Mouse (Mus musculus): ENCODE measurements around the gene Miox.

The Miox gene

DNA sequence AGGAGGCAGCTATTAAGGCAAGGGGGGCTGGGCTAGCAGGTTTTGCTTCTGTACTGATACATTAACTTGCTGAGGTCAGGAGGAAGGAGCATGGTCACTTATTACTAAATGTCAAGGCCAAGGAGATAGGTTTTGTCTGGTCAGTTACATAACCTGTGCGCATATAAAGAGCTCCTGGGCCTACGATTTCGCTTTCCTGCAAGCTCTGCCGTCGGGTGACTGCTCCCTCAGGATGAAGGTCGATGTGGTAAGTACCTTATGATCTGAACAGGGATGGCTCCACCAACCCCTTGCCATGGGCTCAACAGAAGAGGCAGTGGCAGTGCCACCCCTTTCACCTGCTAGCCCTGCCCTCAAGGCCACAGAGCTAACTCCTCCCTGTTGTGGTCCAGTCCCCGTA, at the start of gene Miox:
Miox (plus strand) TSS at position 128 of the 400 bp plus-strand sequence.
- DNase-seq (ENCODE audit: low spot score), result no peak

DNA sequence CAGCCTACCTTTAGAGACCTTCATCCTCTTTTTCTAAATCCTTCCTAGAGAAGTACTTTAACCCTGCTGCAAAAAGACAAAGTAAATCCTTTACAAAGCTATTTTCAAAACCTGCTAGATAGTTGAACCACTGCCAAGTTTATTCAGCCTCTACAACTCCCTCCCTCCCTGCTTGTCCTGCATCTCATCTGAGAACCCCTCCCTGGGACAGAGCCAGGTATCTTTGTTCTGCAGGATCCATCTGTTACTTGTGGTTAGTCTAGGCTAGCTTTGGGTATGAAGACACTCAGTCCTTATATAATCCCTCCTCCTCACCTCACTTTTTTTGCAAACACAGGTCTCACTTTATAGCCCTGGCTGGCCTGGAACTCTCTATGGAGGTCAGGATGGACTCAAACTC, 49.2 kb upstream of the Miox start:
- DNase-seq (ENCODE audit: low spot score), result no peak

- no peak for DNase-seq (ENCODE audit: low spot score)
Observed at GRCm38 (mm10) chr15:89285478-89285877, 48.7 kb upstream of the Miox start.

DNA sequence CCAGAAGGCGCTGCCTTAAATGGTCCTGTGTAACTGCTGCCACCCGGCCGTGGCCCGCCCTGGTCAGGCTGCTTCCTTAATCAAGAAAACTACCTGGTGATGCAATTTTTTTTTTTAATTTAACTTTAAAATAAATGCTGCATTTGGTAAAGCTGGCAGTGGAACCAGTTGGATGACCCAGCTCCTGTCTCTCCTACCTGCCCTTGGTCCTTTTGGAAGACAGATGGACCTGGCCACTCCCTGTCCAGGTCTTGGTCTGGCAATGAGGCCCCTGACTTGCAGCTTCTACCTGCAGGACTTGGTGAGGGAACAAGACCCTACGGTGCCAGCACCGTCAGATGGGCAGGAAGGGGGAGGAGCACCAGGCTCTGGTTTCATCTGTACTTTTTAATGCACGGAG, 48.1 kb upstream of the Miox start:
- DNase-seq (ENCODE audit: low spot score), result no peak

GRCm38 (mm10) chr15:89286582-89286981, 47.6 kb upstream of the Miox start:
- DNase-seq (ENCODE audit: low spot score), result no peak

DNA sequence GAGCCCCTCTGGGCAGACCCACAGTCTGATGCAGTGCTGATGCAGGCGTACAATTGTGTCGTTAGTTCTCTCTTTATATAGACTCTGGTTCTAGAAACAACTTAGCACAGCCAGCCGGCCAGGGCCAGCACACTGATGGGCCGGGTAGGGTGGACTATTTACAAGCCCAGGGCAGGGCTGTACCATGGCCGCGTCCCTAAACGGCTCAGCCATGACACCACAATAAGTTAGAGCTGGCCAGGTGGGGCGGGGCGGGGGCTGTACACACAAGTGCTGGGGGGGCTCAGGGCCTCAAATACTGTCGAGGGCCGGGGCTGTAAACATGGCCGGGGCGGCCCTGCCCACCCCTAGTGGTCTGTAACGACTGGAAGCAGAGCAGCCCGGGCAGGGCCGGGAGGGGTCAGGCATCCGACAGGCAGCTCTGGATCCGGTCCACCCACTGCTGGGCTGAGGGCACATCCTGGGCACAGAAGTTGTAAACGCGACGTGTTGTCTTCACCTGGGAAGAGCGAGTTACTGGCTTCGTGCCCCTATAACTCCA, 45.9 kb upstream of the Miox start:
- no peak for DNase-seq (ENCODE audit: low spot score)

- no peak for DNase-seq (ENCODE audit: low spot score)
Observed at GRCm38 (mm10) chr15:89289455-89289854, 44.7 kb upstream of the Miox start.

DNA sequence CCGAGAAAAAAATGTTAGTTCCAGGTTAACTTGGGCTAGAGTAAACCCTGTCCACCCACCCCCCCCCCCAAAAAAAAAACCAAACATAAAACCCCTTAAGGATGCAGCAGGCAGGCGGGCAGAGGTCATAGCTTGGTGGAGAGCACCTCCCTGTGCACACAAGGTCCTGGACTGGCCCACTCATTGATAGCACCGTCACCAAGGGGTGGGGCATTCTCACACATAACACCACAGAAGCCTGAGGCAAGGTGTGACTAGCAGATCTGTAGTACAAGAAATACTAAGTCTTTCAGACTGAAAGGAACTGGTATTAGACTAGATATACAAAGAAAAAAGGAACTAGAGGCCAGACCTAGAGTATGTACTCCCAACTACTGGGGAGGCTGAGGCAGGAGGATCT, 42.7 kb upstream of the Miox start:
- no peak for DNase-seq (ENCODE audit: low spot score)

DNA sequence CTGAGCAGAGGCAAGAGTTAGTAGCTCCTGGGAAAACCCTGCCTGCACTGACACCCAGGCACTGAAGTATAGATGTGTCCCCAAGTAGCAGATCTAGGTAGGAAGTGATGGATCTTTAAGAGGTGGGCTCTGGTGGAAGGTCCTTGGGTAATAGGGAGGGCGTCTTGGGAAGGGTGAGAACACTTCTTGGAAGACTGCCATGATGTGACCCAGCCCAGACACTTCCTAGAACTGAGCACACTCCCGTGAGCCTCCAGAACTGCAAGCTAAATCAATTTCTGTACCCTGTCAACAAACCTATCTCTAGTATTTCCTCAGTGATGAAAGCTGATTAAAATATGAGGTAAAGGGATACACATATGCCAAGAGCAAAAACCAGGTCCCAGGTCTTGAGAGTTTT, 41.4 kb upstream of the Miox start:
- DNase-seq (ENCODE audit: low spot score), result no peak

GRCm38 (mm10) chr15:89293778-89294177, 40.4 kb upstream of the Miox start:
- DNase-seq (ENCODE audit: low spot score), result no peak

DNA sequence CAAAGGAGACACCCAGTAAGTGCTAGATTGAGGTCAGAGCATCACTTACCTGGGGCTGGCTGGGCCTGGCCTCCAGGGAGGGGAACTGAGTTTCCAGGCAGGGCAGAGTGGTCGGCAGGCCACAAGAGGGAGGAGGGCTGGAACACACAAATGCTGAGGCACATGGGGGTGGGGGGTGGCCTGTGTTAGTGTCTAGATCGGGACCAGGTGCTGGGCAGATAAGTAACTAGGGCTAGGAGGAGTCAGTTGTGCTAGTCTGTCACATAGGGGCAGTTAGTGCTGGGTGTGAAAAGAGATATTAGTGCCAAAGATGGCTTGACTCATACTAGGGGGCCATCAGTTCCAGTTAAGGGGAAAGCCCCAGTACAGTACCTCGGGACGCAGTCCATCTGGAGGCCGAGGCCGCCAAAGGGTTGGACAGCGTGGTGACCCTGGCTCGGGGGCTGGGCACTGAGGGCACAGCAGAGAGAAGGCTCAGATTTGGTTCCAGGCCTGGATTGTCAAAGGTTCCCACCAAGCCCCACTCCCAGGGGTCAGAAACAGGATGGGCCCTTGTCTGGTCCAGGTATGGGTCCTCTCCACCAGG, 38.5 kb upstream of the Miox start:
- no peak for DNase-seq (ENCODE audit: low spot score)

DNA sequence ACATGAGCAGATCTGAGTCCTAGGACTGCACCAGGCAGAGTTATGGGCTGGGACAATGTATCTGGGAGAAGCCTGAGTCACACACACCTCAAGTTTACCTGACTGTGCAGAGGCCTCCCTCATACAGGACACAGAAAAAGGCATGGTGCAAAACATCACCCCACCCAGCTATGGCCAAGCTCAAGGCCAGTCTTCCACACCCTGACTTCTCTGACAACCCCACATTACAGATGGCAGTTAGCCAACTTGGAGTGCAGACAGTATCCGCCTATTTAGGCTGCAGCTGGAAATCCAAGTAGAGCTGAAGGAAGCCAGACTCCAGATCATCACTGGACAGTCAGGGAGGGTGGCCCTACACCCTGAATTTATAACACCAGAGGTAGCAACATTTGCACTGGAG, 37.7 kb upstream of the Miox start:
- DNase-seq (ENCODE audit: low spot score), result no peak

DNA sequence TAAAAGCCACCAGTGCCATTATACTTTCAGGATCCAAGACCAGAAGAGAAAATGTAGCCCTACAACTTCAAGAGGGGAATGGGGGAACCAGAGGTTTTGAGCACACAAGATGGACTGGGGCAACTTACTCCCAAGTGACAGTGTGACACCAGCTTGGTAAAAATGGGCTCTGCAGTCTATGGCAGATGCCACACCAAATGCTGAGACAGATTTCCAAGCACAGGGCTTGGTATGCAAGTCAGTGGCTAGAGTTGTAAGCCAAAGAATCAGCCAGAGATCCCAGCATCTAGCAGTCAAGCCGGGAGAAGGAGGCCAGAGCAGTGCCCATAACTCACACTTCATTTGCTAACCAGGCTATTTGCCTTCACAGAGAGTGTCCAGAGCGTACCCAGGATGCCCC, 36.5 kb upstream of the Miox start:
- no peak for DNase-seq (ENCODE audit: low spot score)

DNA sequence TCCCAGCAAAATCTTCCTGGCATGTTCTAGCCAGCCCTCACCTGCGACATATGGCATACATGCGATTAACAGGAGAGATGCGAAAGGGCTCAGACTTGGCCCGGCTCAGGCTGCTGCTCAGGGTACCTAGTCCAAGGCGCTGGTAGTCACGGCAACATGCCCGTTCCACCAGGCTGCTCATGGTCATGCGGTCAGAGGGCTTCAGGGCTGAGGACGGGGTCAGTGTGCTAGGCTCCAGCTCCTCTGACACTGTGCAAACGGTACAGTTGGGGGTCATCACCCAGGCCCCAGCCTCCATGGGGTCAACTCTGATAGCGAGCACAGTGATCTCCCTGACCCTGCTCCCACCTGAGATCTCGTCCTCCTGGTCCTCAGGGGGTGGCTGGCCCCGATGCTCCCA, 34.0 kb upstream of the Miox start:
- DNase-seq (ENCODE audit: low spot score), result no peak

DNA sequence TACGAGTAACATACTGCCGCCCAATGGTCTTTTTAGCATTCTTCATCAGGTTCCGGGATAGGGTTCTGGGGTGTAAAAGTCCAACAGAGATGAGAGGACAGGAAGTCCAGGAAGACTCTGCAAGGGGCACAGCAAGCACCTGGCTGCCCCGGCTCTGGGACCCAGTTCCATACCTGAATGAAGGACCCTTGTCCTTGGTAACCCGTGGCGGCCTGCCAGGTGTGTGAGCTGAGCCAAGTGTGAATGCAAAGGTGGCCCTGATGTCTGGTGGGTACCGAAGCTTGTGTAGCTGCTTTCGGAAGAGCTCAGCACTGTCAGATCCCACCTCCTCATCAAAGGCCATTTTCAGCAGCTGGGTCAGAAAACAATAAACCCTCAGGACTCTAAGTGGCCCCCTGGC, 33.6 kb upstream of the Miox start:
- DNase-seq (ENCODE audit: low spot score), result no peak

- DNase-seq (ENCODE audit: low spot score), result no peak
Observed at GRCm38 (mm10) chr15:89305966-89306365, 28.2 kb upstream of the Miox start.

DNA sequence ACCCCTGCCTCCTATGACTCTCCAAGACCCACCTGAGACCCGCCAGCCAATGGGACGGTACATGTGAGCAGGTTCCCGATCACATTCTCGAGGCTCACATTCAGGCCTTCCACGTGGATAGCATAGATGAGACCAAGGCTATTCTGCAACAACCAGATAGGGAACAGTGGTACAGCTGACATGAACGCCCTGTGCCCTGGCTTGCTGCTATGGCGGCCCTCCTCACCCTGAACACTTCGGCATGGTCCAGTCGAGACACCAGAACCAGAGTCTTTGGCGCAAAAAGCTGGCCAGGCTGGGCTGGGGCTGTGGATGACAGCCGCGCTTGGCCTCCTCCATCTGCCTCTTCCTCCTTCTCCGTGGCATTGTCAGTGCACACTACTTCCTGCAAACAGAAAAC, 26.7 kb upstream of the Miox start:
- no peak for DNase-seq (ENCODE audit: low spot score)

- DNase-seq (ENCODE audit: low spot score), result no peak
Observed at GRCm38 (mm10) chr15:89308406-89309139, 25.6 kb upstream of the Miox start.

DNA sequence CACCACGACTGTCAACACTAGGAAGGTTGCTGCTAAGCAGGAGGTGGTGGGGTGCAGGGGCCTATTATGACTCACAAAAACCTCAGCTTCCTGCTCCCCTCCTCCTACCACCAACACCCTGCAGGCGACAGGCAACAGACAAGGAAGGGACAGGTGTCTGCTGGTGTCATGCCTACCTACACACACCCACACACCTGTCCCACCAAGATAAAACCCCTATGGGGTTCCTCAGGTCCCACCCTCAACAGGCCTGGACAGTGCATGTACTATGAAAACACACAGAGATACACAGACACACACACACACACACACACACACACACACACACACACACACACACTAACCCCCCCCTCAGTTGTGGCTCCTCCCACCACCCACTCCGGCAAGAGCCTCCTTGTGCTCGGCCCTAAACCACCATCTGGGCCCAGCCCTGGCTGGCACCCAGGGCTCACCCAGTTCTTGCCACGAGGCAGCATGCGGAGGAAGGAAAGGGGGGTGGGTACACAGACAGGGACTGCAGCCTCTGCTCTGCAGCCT, 24.2 kb upstream of the Miox start:
- no peak for DNase-seq (ENCODE audit: low spot score)

DNA sequence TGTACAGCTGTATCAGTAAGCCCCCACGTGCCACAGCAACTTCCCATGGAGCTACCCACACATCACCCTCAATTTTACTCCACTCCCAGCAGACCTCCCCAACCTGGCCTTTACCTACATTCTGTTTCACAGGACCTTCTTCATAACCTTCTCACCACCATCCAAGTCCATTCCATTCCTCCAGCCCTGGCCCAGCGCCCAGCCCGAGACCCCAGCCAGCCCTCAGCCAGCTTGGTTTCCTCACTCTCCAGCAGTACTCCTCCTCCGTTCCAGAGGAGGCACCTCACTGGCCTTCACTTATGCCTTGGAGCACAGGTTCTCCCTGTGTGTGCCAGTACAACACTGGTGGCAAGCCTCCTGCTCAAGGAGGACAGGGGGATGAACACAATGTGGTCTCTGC, 20.8 kb upstream of the Miox start:
- no peak for DNase-seq (ENCODE audit: low spot score)

GRCm38 (mm10) chr15:89314107-89314506, 20.1 kb upstream of the Miox start:
- no peak for DNase-seq (ENCODE audit: low spot score)

DNA sequence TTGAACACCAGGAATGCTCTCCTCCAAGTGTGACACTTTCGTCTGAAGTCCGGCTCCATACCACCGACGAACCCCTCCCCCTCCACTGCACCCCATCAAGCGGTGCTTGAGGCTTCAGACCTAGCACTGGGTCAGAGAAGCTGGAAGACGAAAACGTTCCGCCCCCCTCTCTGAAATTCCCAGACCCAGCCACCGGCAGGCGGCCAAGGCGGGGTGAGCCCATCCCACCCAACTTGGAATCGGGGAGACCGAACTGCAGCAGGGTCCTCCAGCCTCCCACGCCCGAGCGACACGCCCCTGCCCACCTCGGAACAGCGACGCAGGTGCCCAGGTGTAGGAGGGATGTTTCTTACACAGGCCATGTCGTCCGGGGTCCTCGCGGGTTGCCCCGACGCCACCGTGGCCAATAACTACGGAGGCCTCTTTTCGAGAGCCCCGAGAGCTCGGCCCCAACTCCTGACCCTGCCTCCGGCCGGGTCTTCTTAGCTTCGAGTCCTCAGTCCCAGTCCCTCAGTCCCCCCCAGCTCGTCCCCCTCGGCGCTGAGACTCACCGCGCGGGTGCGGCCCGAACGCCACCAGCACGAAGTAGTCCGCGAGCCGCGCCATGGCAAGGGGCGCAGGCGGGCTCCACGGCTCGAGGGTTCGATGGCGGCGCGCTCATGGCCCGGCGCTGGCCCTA, 19.5 kb upstream of the Miox start:
- DNase-seq (ENCODE audit: low spot score), result peak; percentile 38

DNA sequence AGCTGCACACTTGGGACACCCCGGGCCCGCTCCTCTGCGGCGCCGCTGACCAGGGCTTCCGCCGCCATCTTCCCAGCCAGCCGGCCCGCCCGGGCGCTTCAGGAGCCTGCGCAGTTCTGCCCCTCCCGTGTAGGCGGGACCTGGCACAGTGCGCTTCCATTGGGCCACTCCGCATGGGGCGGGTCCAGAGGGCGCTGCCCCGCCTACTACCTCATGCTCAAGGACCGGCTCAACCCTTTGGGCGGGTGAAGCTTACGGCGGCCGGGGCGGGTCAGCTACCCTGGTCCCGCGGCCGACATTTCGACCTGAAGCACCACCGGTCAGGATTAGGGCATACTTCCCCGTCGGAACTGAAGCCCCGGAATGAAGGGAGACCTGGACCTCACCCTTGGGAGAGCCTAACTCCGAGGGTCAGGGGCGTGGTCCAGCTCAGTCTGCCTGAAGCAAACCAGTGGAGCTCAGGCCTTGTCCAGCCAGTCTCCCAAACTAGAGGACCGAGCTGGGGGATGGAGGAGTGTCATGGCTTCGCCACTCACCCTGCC, 18.9 kb upstream of the Miox start, which contains the start of gene Sbf1:
Sbf1 (minus strand) TSS at position 122 of the 542 bp plus-strand sequence.
- DNase-seq (ENCODE audit: low spot score), result peak; percentile 98

Data from embryo, embryonic 10.5 days (tissue).